Mouse (Mus musculus): Measurements from ENCODE around the gene Igbp1. TPM values are rescaled to one million over a fixed set of nuclear protein-coding genes. Genes with fewer than 3 reads are reported as not detected.

Gene Igbp1
- polyA plus RNA-seq, 1 experiment from 2014 or later = 33.2 TPM

Other genes starting within 250 kb of the Igbp1 start
- gene Otud6a, start 65.3 kb upstream of the Igbp1 start, polyA plus RNA-seq (2015; fragmentation: Nextera tagmentation; extraction: Ambion mirVana) = not detected in 2 replicates
- 0.55 and 0.84 TPM in 2 replicates for gene Awat2, start 51.6 kb upstream of the Igbp1 start, polyA plus RNA-seq (2015; fragmentation: Nextera tagmentation; extraction: Ambion mirVana)
- gene Dgat2l6, start 30.5 kb downstream of the Igbp1 start, polyA plus RNA-seq (2015; fragmentation: Nextera tagmentation; extraction: Ambion mirVana) = not detected in 2 replicates
- not detected in 2 replicates for gene Awat1, start 78.0 kb downstream of the Igbp1 start, polyA plus RNA-seq (2015; fragmentation: Nextera tagmentation; extraction: Ambion mirVana)
- gene P2ry4, start 100.6 kb downstream of the Igbp1 start, polyA plus RNA-seq (2015; fragmentation: Nextera tagmentation; extraction: Ambion mirVana) = 0.27 and 0.41 TPM in 2 replicates
- not detected in 2 replicates for gene Arr3, start 111.2 kb downstream of the Igbp1 start, polyA plus RNA-seq (2015; fragmentation: Nextera tagmentation; extraction: Ambion mirVana)
- 22.8 and 25.5 TPM in 2 replicates for gene Kif4, start 131.4 kb downstream of the Igbp1 start, polyA plus RNA-seq (2015; fragmentation: Nextera tagmentation; extraction: Ambion mirVana)
- gene Pdzd11, start 132.3 kb downstream of the Igbp1 start, polyA plus RNA-seq (2015; fragmentation: Nextera tagmentation; extraction: Ambion mirVana) = 80.1 and 93.6 TPM in 2 replicates
- 12.0 and 12.1 TPM in 2 replicates for gene Gdpd2, start 235.6 kb downstream of the Igbp1 start, polyA plus RNA-seq (2015; fragmentation: Nextera tagmentation; extraction: Ambion mirVana)